Mouse (Mus musculus) colon, adult 2 months (tissue): Measurements from ENCODE around the gene Olfr31. TPM values are rescaled to one million over a fixed set of nuclear protein-coding genes. Genes with fewer than 3 reads are reported as not detected.

Experiments
- polyA plus RNA-seq: library from polyadenylated mRNA; depleted of rRNA; stranded (reverse); fragments of >200 nt; gene quantifications from 2 replicates; pipeline ENCODE4 v1.2.3, GENCODE M21; 2012; rRNA removed

The Olfr31 gene
- not detected in 2 replicates for polyA plus RNA-seq

DNA sequence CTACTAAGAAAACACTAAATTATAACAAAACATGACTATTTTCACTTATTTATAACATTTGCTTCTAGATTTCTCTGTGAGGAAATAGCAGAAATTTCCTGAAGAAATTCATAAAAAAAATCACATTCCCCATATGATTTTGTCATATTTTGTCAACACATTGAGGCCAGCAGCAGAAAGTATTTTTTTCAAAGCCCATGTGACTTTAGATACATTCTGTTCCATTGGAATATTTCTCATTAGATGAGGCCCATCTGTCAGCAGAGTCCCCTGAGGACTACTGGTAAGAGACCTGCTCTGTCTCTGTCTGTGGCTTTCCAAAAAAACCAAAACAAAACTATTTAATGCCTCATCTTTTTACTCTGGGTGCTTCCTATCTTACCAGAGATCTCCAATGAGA lies at the start of gene Olfr31:
Olfr31 (plus strand) TSS at position 301 of the 400 bp plus-strand sequence.

DNA sequence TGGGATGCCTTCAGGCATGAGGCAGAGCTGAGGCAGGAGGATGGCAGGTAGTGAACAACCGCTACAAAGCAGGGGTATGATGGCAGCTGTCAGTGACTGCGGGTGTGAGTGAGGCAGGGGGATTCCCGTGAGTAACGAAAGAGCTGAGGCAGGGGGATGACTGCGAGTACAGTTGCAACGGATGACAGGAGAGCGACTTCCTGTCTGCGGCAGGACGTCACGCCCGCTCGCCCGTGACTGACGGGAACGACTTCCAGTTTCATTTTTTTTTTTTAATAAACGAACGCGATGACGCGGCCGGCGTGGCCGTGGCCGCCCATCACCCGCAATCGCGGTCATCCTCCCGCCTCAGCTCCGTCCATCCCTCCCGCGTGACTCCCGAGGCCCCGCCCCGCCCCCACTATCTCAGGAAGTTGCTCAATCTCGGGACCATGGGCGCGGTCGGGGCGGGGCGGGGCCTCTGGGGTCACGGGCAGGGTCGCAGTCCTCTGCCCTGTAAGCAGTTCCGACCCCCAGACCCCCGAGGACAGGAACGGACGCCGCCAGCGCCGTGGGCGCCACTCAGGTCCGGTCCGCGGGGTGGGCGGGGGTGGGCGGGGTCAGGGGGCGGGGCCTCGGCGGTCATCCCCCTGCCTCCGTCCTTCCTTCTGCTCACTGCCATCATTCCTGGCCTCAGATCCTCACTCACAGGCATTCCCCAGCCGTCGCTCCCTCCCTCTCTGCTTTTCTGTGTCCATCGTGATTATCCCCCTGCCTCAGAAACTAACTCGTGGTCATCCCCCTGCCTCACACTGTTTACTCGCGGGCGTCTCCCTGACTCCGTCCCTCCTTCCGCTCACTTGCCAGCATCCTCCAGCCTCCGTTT lies 23.6 kb downstream of the Olfr31 start, which contains the start of gene Il3ra:
Il3ra (plus strand) TSS at position 328 of the 865 bp plus-strand sequence.

Other genes with a start within 250 kb of the Olfr31 start
- 14.0 and 22.2 TPM in 2 replicates for gene Psmd6, start 201.8 kb upstream of the Olfr31 start, polyA plus RNA-seq
- not detected in 2 replicates for gene Olfr720, start 136.0 kb upstream of the Olfr31 start, polyA plus RNA-seq
- gene Il3ra, start 23.4 kb downstream of the Olfr31 start, polyA plus RNA-seq, result 23.9 and 39.4 TPM in 2 replicates
- gene Olfr721-ps1, start 78.5 kb downstream of the Olfr31 start, polyA plus RNA-seq, result not detected in 2 replicates